Mouse (Mus musculus) limb, embryonic 11.5 days (tissue): Measurements from ENCODE around the gene Grik4. TPM values are rescaled to one million over a fixed set of nuclear protein-coding genes. Genes with fewer than 3 reads are reported as not detected.

Source experiments
- microRNA-seq: library from miRNA; unstranded; fragments of <30 nt; microRNA quantifications from one replicate; pipeline ENCODE4, GENCODE M21; 2016
- polyA plus RNA-seq: library from polyadenylated mRNA; unstranded; fragments of >200 nt; fragmentation: Nextera tagmentation; extraction: Ambion mirVana; gene quantifications from 2 replicates; pipeline ENCODE4 v1.2.1, GENCODE M21; 2014

Gene Grik4
- polyA plus RNA-seq, 1 experiment from 2014 or later, result 1.1 TPM

Small RNA genes lying within 50 kb of the gene (microRNA-seq; reads per million reads assigned to microRNA genes)
- gene Gm27509, result not detected

Other genes with a start within 250 kb of the Grik4 start
- 11.5 and 12.3 TPM in 2 replicates for gene Arhgef12, start 162.7 kb upstream of the Grik4 start, polyA plus RNA-seq
- gene Tmem136, start 172.1 kb upstream of the Grik4 start, polyA plus RNA-seq, result 11.5 and 14.5 TPM in 2 replicates